ENCODE assay signal across 8 mouse cellular contexts in genomic region chrX:152342358-152342901, GRCm38 (mm10). TPM values are rescaled to one million over a fixed set of nuclear protein-coding genes. Genes with fewer than 3 reads are reported as not detected.
DNase-seq lines count a peak whose midpoint lies in the region; ATAC-seq and TF ChIP-seq lines count a peak whose summit lies in the region.

TSS of gene Tspyl2 (minus strand) at chrX:152342425.

- dilution Hi-C loops in CH12.LX (cut with MboI; ENCODE audit: extremely low pct_ligation_motif_present, extremely low pct_unique_long_range_greater_than_20kb, low sequenced_read_pairs): no loop called here

- peak within 1 kb of the TSS; percentile 94 for H3K9ac ChIP-seq in CH12.LX (ENCODE audit: insufficient read depth, low read depth)
- H3K9ac ChIP-seq in forebrain, embryonic 12.5 days: peak within 1 kb of the TSS; percentile 80
- H3K9ac ChIP-seq in heart, postnatal 0 days (replicated peaks; ENCODE audit: low read depth, low read length): peak within 1 kb of the TSS; percentile 71
- peak within 1 kb of the TSS; percentile 68 for H3K9ac ChIP-seq in liver, embryonic 16.5 days (ENCODE audit: low read depth, low read length)
- H3K9ac ChIP-seq in neural tube, embryonic 13.5 days: peak within 1 kb of the TSS; percentile 86

- H3K4me3 ChIP-seq in CH12.LX (replicated peaks in 1 of 3; ENCODE audit: low read depth in 2 of 3, low read length in 2 of 3, poor library complexity in 1 of 3): peak within 1 kb of the TSS; percentile 65 to 93 (median 68)
- peak within 1 kb of the TSS; percentile 63 for H3K4me3 ChIP-seq in forebrain, embryonic 12.5 days (replicated peaks)
- peak within 1 kb of the TSS; percentile 65 for H3K4me3 ChIP-seq in heart, postnatal 0 days (ENCODE audit: low read depth, low read length)
- H3K4me3 ChIP-seq in liver, embryonic 16.5 days (ENCODE audit: low read depth, low read length): peak within 1 kb of the TSS; percentile 63
- peak within 1 kb of the TSS; percentile 61 for H3K4me3 ChIP-seq in neural tube, embryonic 13.5 days
- H3K4me3 ChIP-seq in testis, adult 2 months (ENCODE audit: control insufficient read depth, low read depth, low read length): peak within 1 kb of the TSS; percentile 63

- no peaks in the 10 kb centered on the region for H3K27me3 ChIP-seq in CH12.LX (replicated peaks)
- peaks cover 94% of the 10 kb centered on the region for H3K27me3 ChIP-seq in forebrain, embryonic 12.5 days
- no peaks in the 10 kb centered on the region for H3K27me3 ChIP-seq in heart, postnatal 0 days (ENCODE audit: control insufficient read depth, insufficient read depth, low read length)
- peaks cover 10% of the 10 kb centered on the region; the same call in 1 of the 2 replicates for H3K27me3 ChIP-seq in liver, embryonic 16.5 days (ENCODE audit: control insufficient read depth, insufficient read depth, low read depth, low read length)
- H3K27me3 ChIP-seq in neural tube, embryonic 13.5 days: peaks cover 97% of the 10 kb centered on the region
- H3K27me3 ChIP-seq in testis, adult 2 months (ENCODE audit: control insufficient read depth, insufficient read depth, low read length): no peaks in the 10 kb centered on the region

- TF ChIP-seq CTCF in CH12.LX (conservative IDR thresholded peaks at IDR 0.05 in 1 of 2, IDR thresholded peaks at IDR 0.05 in 1 of 2; ENCODE audit: low read depth in 2 of 2, low read length in 2 of 2): no peak
- TF ChIP-seq CTCF in heart, postnatal 0 days (IDR thresholded peaks at IDR 0.05; ENCODE audit: low read depth): no peak
- no peak for TF ChIP-seq CTCF in testis, adult 2 months (IDR thresholded peaks at IDR 0.05; ENCODE audit: control insufficient read depth, insufficient read depth, insufficient replicate concordance, low read depth, low read length)

- peaks cover 0 to 14% of the 10 kb centered on the region in 2 experiments; a peak in 1 of 4 replicates for H3K4me1 ChIP-seq in CH12.LX (ENCODE audit: control insufficient read depth in 1 of 2, insufficient read depth in 2 of 2)
- H3K4me1 ChIP-seq in forebrain, embryonic 12.5 days: peaks cover 23% of the 10 kb centered on the region
- no peaks in the 10 kb centered on the region for H3K4me1 ChIP-seq in heart, postnatal 0 days (ENCODE audit: control insufficient read depth, insufficient read depth)
- no peaks in the 10 kb centered on the region; the same call in 1 of the 2 replicates for H3K4me1 ChIP-seq in liver, embryonic 16.5 days (ENCODE audit: control insufficient read depth, low read depth, low read length)
- peaks cover 28% of the 10 kb centered on the region for H3K4me1 ChIP-seq in neural tube, embryonic 13.5 days (replicated peaks)
- H3K4me1 ChIP-seq in testis, adult 2 months (ENCODE audit: control insufficient read depth, insufficient read depth, low read length): peaks cover 9% of the 10 kb centered on the region

- no peaks in the 10 kb centered on the region for H3K79me2 ChIP-seq in CH12.LX (replicated peaks; ENCODE audit: control insufficient read depth, extremely low read depth, insufficient read depth, poor library complexity, severe bottlenecking)

- TF ChIP-seq POLR2A in CH12.LX (IDR thresholded peaks at IDR 0.05; ENCODE audit: low read depth, low read length): peak; percentile 68
- peak; percentile 78 for TF ChIP-seq POLR2A in testis, adult 2 months (IDR thresholded peaks at IDR 0.05; ENCODE audit: control insufficient read depth, low read depth, low read length)

- 19% methylated on average over 21 of the region's 27 CpGs for WGBS in forebrain, embryonic 12.5 days
- 8% methylated on average over 22 of the region's 27 CpGs for WGBS in heart, postnatal 0 days
- 13% methylated on average over 22 of the region's 27 CpGs for WGBS in liver, embryonic 16.5 days (ENCODE audit: insufficient replicate concordance)
- 10% methylated on average over 21 of the region's 27 CpGs for WGBS in neural tube, embryonic 13.5 days

- no peak for TF ChIP-seq RAD21 in CH12.LX (IDR thresholded peaks at IDR 0.05; ENCODE audit: low read depth, low read length)

- H3K9me3 ChIP-seq in CH12.LX (replicated peaks; ENCODE audit: low read length): no peaks in the 10 kb centered on the region
- H3K9me3 ChIP-seq in forebrain, embryonic 12.5 days: no peaks in the 10 kb centered on the region
- no peaks in the 10 kb centered on the region for H3K9me3 ChIP-seq in heart, postnatal 0 days (replicated peaks; ENCODE audit: control insufficient read depth, low read length)
- H3K9me3 ChIP-seq in liver, embryonic 16.5 days (replicated peaks; ENCODE audit: control insufficient read depth, low read length): no peaks in the 10 kb centered on the region
- no peaks in the 10 kb centered on the region for H3K9me3 ChIP-seq in neural tube, embryonic 13.5 days

- DNase-seq in CH12.LX (ENCODE audit: extremely low read depth): peak; percentile 94
- DNase-seq in c-Kit-positive CD71-positive TER-119-negative erythroid progenitor cells, embryonic 14.5 days (ENCODE audit: low read depth): peak; percentile 67
- DNase-seq in heart, postnatal 0 days (ENCODE audit: low spot score): peak; percentile 93
- peak; percentile 92 to 96 for DNase-seq in kidney, postnatal 4 days

- in situ Hi-C loops in CH12.LX (cut with MboI; ENCODE audit: low pct_ligation_motif_present, low pct_unique_long_range_greater_than_20kb, low sequenced_read_pairs): no loop called here

- no peak within 1 kb of the TSS for H3K27ac ChIP-seq in CH12.LX (ENCODE audit: insufficient read depth, low read depth)
- peak within 1 kb of the TSS; percentile 85 for H3K27ac ChIP-seq in forebrain, embryonic 12.5 days
- peak within 1 kb of the TSS; percentile 89 for H3K27ac ChIP-seq in heart, postnatal 0 days (ENCODE audit: low read depth)
- peak within 1 kb of the TSS; percentile 55 for H3K27ac ChIP-seq in liver, embryonic 16.5 days (ENCODE audit: low read length)
- peak within 1 kb of the TSS; percentile 91 for H3K27ac ChIP-seq in neural tube, embryonic 13.5 days (replicated peaks)
- peak within 1 kb of the TSS; percentile 71 for H3K27ac ChIP-seq in testis, adult 2 months (ENCODE audit: control insufficient read depth, insufficient read depth, low read depth, low read length)

- peaks cover 14 to 34% of the 10 kb centered on the region in 2 experiments for H3K36me3 ChIP-seq in CH12.LX (replicated peaks in 1 of 2; ENCODE audit: control insufficient read depth in 1 of 2, insufficient read depth in 1 of 2, low read length in 1 of 2)
- H3K36me3 ChIP-seq in forebrain, embryonic 12.5 days (replicated peaks): peaks cover 30% of the 10 kb centered on the region
- 0 out of 2 replicates have a peak, but pooled peaks cover 6% of the 10 kb centered on the region for H3K36me3 ChIP-seq in heart, postnatal 0 days (replicated peaks; ENCODE audit: control insufficient read depth, insufficient read depth, low read length)
- no peaks in the 10 kb centered on the region for H3K36me3 ChIP-seq in liver, embryonic 16.5 days (ENCODE audit: control insufficient read depth, insufficient read depth)
- H3K36me3 ChIP-seq in neural tube, embryonic 13.5 days: peaks cover 34% of the 10 kb centered on the region
- H3K36me3 ChIP-seq in testis, adult 2 months (ENCODE audit: control insufficient read depth, insufficient read depth, low read length): no peaks in the 10 kb centered on the region

- peak within 1 kb of the TSS; percentile 50 for H3K4me2 ChIP-seq in CH12.LX (ENCODE audit: insufficient read depth, low read depth, poor library complexity, severe bottlenecking)
- peak within 1 kb of the TSS; percentile 59 for H3K4me2 ChIP-seq in forebrain, embryonic 12.5 days
- H3K4me2 ChIP-seq in heart, postnatal 0 days (ENCODE audit: low read depth, low read length): peak within 1 kb of the TSS; percentile 74
- peak within 1 kb of the TSS; percentile 77 for H3K4me2 ChIP-seq in liver, embryonic 16.5 days (ENCODE audit: low read depth, low read length)
- peak within 1 kb of the TSS; percentile 72 for H3K4me2 ChIP-seq in neural tube, embryonic 13.5 days

- ATAC-seq in forebrain, embryonic 12.5 days (ENCODE audit: low FRiP score): peak; percentile 98
- ATAC-seq in heart, postnatal 0 days (ENCODE audit: insufficient read depth, low read depth): peak; percentile 96
- peak; percentile 98 for ATAC-seq in liver, embryonic 16.5 days (ENCODE audit: low read depth)
- peak; percentile 98 for ATAC-seq in neural tube, embryonic 13.5 days (ENCODE audit: low read depth)

- TF ChIP-seq EP300 in CH12.LX (IDR thresholded peaks at IDR 0.05; ENCODE audit: low read length): no peak
- TF ChIP-seq EP300 in heart, postnatal 0 days (IDR thresholded peaks at IDR 0.05; ENCODE audit: low read depth): peak; percentile 29; the same call in 1 of the 2 replicates

TF ChIP-seq in CH12.LX, 34 proteins besides CTCF, POLR2A, EP300 and RAD21 (continues in another document):
- peak; percentile 9; the same call in 1 of the 2 replicates for TF ChIP-seq TBP (conservative IDR thresholded peaks at IDR 0.05; ENCODE audit: low read depth, low read length)
- peak; percentile 56; the same call in 1 of the 2 replicates for TF ChIP-seq NELFE (IDR thresholded peaks at IDR 0.05; ENCODE audit: low read depth, low read length)
- no peak for TF ChIP-seq ETS1 (conservative IDR thresholded peaks at IDR 0.05; ENCODE audit: low read depth, low read length)
- TF ChIP-seq CHD2 (IDR thresholded peaks at IDR 0.05; ENCODE audit: low read length): peak; percentile 91
- no peak for TF ChIP-seq USF2 (conservative IDR thresholded peaks at IDR 0.05; ENCODE audit: low read depth, low read length)
- TF ChIP-seq RCOR1 (conservative IDR thresholded peaks at IDR 0.05; ENCODE audit: low read depth, low read length): no peak
- peak; percentile 70 for TF ChIP-seq HCFC1 (IDR thresholded peaks at IDR 0.05; ENCODE audit: low read depth, low read length)
- TF ChIP-seq USF1 (IDR thresholded peaks at IDR 0.05; ENCODE audit: low read depth, low read length): no peak
- no peak for TF ChIP-seq UBTF (IDR thresholded peaks at IDR 0.05; ENCODE audit: low read depth, low read length)
- TF ChIP-seq MAZ (IDR thresholded peaks at IDR 0.05; ENCODE audit: low read depth, low read length): peak; percentile 24
- no peak for TF ChIP-seq MYC (IDR thresholded peaks at IDR 0.05; ENCODE audit: low read depth, low read length)
- no peak for TF ChIP-seq POLR2AphosphoS2 (IDR thresholded peaks at IDR 0.05; ENCODE audit: low read depth, low read length)
- no peak for TF ChIP-seq SIN3A (IDR thresholded peaks at IDR 0.05; ENCODE audit: low read length)

RNA-seq across cellular contexts. Expression of gene Tspyl2, which starts in this region (rescaled TPM):
- total RNA-seq in CH12.LX (2012; rRNA removed) (16.5 and 17.0 TPM in 2 replicates), CH12.LX (2014; rRNA removed) (18.0 and 21.0 TPM in 2 replicates)
- polyA plus RNA-seq in CH12.LX (2012; ENCODE audit: insufficient read length, low read depth): 35.3 and 37.1 TPM in 2 replicates
- polyA plus RNA-seq in forebrain, embryonic 12.5 days (2016; fragmentation: Nextera tagmentation; extraction: Ambion mirVana): 48.3 and 49.7 TPM in 2 replicates
- 11.1 and 11.2 TPM in 2 replicates for total RNA-seq in heart, postnatal 0 days (2014; rRNA removed; ENCODE audit: low replicate concordance)
- 7.8 and 10.4 TPM in 2 replicates for polyA plus RNA-seq in heart, postnatal 0 days (2015; fragmentation: Nextera tagmentation; extraction: Ambion mirVana)
- 5.6 and 6.6 TPM in 2 replicates for polyA plus RNA-seq in liver, embryonic 16.5 days (2015; fragmentation: Nextera tagmentation; extraction: Ambion mirVana)
- polyA plus RNA-seq in neural tube, embryonic 13.5 days (2015; fragmentation: Nextera tagmentation; extraction: Ambion mirVana): 56.7 and 57.7 TPM in 2 replicates
- polyA plus RNA-seq in testis, adult 2 months (2012; rRNA removed): 26.1 and 31.7 TPM in 2 replicates
